In genomic region chr2:158863341-158864125, GRCm38 (mm10) we compare ENCODE assay signal across 8 mouse cellular contexts.
DNase-seq lines count a peak whose midpoint lies in the region; TF ChIP-seq lines count a peak whose summit lies in the region.

No protein-coding gene starts in this region.

- no peak overlapping the region for H3K4me3 ChIP-seq in ES-E14 (ENCODE audit: insufficient read depth in 1 of 2, low read depth in 1 of 2, low read length in 2 of 2, poor library complexity in 1 of 2, severe bottlenecking in 1 of 2)
- H3K4me3 ChIP-seq in forebrain, embryonic 10.5 days: no peak overlapping the region

- no peaks in the 10 kb centered on the region for H3K9me3 ChIP-seq in ES-E14 (ENCODE audit: control insufficient read depth, insufficient read depth, low read depth, low read length)
- H3K9me3 ChIP-seq in forebrain, embryonic 10.5 days: no peaks in the 10 kb centered on the region

- H3K4me1 ChIP-seq in ES-E14 (ENCODE audit: control insufficient read depth in 2 of 2, insufficient read depth in 2 of 2, low read length in 2 of 2, poor library complexity in 1 of 2): no peaks in the 10 kb centered on the region
- H3K4me1 ChIP-seq in forebrain, embryonic 10.5 days: no peaks in the 10 kb centered on the region

- TF ChIP-seq POLR2A in brain, embryonic 14.5 days (IDR thresholded peaks at IDR 0.05; ENCODE audit: borderline replicate concordance, extremely low read depth, insufficient read depth, insufficient read length, poor library complexity, severe bottlenecking): no peak

- H3K36me3 ChIP-seq in ES-E14 (ENCODE audit: control insufficient read depth, insufficient read depth, low read length, poor library complexity, severe bottlenecking): peaks cover 3% of the 10 kb centered on the region; the same call in 1 of the 2 replicates
- H3K36me3 ChIP-seq in forebrain, embryonic 10.5 days (replicated peaks): 0 out of 2 replicates have a peak, but pooled peaks cover 2% of the 10 kb centered on the region

- no peak overlapping the region for H3K9ac ChIP-seq in ES-E14 (ENCODE audit: insufficient read depth, low read depth, low read length, poor library complexity, severe bottlenecking)

- 57% methylated on average over 11 of the region's 11 CpGs for WGBS in forebrain, embryonic 10.5 days

- DNase-seq in ES-E14 (ENCODE audit: low read depth, low spot score): peak; percentile 83
- DNase-seq in brain, embryonic 14.5 days (ENCODE audit: low read depth): peak; percentile 91
- DNase-seq in forebrain, embryonic 10.5 days (ENCODE audit: extremely low spot score, low spot score): peak; percentile 61
- peak; percentile 70 for DNase-seq in heart, postnatal 4 days
- peak; percentile 39 to 67 for DNase-seq in layer of hippocampus, adult 8-10 months (ENCODE audit: low spot score in 2 of 2)
- peak; percentile 75 for DNase-seq in lung, postnatal 10 days
- DNase-seq in ovary, postnatal 14 days (ENCODE audit: low spot score): peak; percentile 54
- peak; percentile 67 for DNase-seq in urinary bladder, postnatal 14 days (ENCODE audit: low spot score)

- no peaks in the 10 kb centered on the region for H3K27me3 ChIP-seq in forebrain, embryonic 10.5 days (ENCODE audit: poor library complexity, severe bottlenecking)

- TF ChIP-seq CTCF in brain, embryonic 14.5 days (IDR thresholded peaks at IDR 0.05; ENCODE audit: borderline replicate concordance, extremely low read depth, insufficient read depth, insufficient read length): peak; percentile 96

- no peak overlapping the region for H3K27ac ChIP-seq in ES-E14 (ENCODE audit: insufficient read depth, low read depth, low read length, poor library complexity, severe bottlenecking)
- no peak overlapping the region for H3K27ac ChIP-seq in forebrain, embryonic 10.5 days

- in situ Hi-C loops in ES-E14 (cut with MboI; ENCODE audit: low sequenced_read_pairs in 2 of 2, unreplicated experiment in 2 of 2): no loop called here

TF ChIP-seq in ES-E14, 5 proteins besides CTCF, POLR2A, EP300 and RAD21:
- TF ChIP-seq ZC3H11A (IDR thresholded peaks at IDR 0.05; ENCODE audit: borderline replicate concordance, low read depth, low read length) (peak; percentile 59; the same call in 1 of the 2 replicates), ZNF384 (IDR thresholded peaks at IDR 0.05; ENCODE audit: low read depth, low read length) (no peak)
